Mouse (Mus musculus) testis, adult 2 months (tissue): ENCODE data around the gene Smarcc2. TPM values are rescaled to one million over a fixed set of nuclear protein-coding genes. Genes with fewer than 3 reads are reported as not detected.

Source experiments
- H3K27ac ChIP-seq: fragments of 200-500 bp; 2 replicates; pipeline ENCODE4 v1.5.1; 2012; ENCODE audit warnings: low read depth, low read length; ENCODE audit not compliant: control insufficient read depth, insufficient read depth
- H3K27me3 ChIP-seq: fragments of 200-500 bp; 2 replicates; pipeline ENCODE4 v1.6.1; 2012; ENCODE audit warnings: mild to moderate bottlenecking, low read length, moderate library complexity; ENCODE audit not compliant: control insufficient read depth, insufficient read depth
- H3K36me3 ChIP-seq: fragments of 200-500 bp; 2 replicates; pipeline ENCODE4 v1.6.1; 2012; ENCODE audit warnings: mild to moderate bottlenecking, low read length; ENCODE audit not compliant: control insufficient read depth, insufficient read depth
- H3K4me1 ChIP-seq: fragments of 200-500 bp; 2 replicates; pipeline ENCODE4 v1.6.1; 2012; ENCODE audit warnings: low read length; ENCODE audit not compliant: control insufficient read depth, insufficient read depth
- H3K4me3 ChIP-seq: fragments of 200-500 bp; 2 replicates; pipeline ENCODE4 v1.5.1; 2012; ENCODE audit warnings: low read depth, mild to moderate bottlenecking, low read length, moderate library complexity, mixed read lengths; ENCODE audit not compliant: control insufficient read depth
- CTCF ChIP-seq: fragments of 200-500 bp; IDR thresholded peaks from 2 replicates; pipeline ENCODE4 v1.5.1; 2012; ENCODE audit warnings: low read depth, mild to moderate bottlenecking, inconsistent platforms, low read length, moderate library complexity; ENCODE audit not compliant: control insufficient read depth, insufficient read depth, insufficient replicate concordance
- POLR2A ChIP-seq: fragments of 200-500 bp; IDR thresholded peaks from 2 replicates; pipeline ENCODE4 v1.6.1; 2012; ENCODE audit warnings: low read depth, mild to moderate bottlenecking, inconsistent platforms, low read length, moderate library complexity; ENCODE audit not compliant: control insufficient read depth
- polyA plus RNA-seq: library from polyadenylated mRNA; depleted of rRNA; stranded (reverse); fragments of >200 nt; gene quantifications from 2 replicates; pipeline ENCODE4 v1.2.3, GENCODE M21; 2012; rRNA removed

Gene Smarcc2
- polyA plus RNA-seq, 1 experiment, result 138 TPM

GRCm38 (mm10) chr10:128535624-128536265 is 76.7 kb downstream of the Smarcc2 start:
- H3K4me1 ChIP-seq, result no peaks in the 10 kb centered on the region
- H3K4me3 ChIP-seq, result no peak overlapping the region
- TF ChIP-seq CTCF, result no peak
- no peak for TF ChIP-seq POLR2A

DNA sequence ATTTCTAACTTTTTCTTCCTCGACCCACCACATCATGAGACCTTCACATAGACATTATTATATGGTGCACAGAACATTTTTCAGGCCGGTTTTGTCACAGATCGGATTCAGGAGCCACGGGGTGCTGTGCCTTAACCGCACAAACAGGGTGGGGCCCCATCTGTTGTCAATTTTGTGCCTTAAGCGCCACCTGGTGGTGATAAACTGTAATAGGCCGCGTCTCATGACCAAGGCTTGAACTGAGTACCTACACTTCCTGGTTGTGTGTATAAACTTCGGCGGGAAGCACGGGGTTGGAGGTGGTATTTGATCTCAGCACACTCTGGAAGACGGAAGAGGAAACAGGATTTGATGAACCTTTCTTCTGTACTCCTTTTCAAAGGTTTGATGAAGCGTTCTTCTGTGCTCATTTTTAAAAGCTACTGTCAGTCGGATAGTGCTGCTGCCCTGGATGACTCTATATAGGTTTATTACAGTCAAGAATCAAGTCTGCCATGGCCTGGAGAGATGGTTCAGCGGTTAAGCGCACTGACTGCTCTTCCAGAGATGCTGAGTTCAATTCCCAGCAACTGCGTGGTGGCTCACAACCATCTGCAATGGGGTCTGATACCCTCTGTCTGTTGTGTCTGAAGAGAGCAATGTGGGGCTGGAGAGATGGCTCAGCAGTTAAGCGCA is 77.4 kb downstream of the Smarcc2 start:
- Histone ChIP-seq H3K27me3 (no peaks in the 10 kb centered on the region), H3K4me1 (no peaks in the 10 kb centered on the region), H3K27ac (no peak overlapping the region), H3K4me3 (no peak overlapping the region), H3K36me3 (no peaks in the 10 kb centered on the region)
- TF ChIP-seq POLR2A (no peak), CTCF (peak; percentile 80)

More at GRCm38 (mm10) chr10:128535624-128536265, 76.7 kb downstream of the Smarcc2 start:
- no peaks in the 10 kb centered on the region for H3K36me3 ChIP-seq
- no peaks in the 10 kb centered on the region for H3K27me3 ChIP-seq
- no peak overlapping the region for H3K27ac ChIP-seq

DNA sequence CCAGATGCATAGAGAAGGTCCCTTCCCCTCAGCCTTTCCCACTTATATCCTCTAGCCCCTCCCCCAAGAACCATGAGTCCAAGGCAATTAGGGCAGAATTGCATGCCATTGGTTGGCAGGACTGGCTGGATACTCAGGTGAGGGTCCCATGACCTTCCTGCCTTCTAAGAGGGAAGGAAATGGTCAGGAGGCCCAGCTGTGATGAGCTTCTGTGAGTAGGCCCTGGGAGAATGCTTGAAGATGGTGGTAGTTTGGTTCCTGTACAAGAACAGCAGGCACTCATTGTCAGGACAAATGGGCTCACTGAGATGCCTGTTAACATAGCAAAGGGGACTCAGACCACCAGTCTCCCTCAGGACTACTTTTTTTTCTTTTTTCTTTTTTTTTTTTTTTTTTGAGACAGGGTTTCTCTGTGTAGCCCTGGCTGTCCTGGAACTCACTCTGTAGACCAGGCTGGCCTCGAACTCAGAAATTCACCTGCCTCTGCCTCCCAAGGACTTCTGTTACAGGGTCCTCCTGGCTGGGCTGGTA is 79.4 kb downstream of the Smarcc2 start:
- Histone ChIP-seq H3K4me3 (no peak overlapping the region), H3K27ac (no peak overlapping the region), H3K4me1 (no peaks in the 10 kb centered on the region), H3K36me3 (no peaks in the 10 kb centered on the region), H3K27me3 (no peaks in the 10 kb centered on the region)
- TF ChIP-seq POLR2A (no peak), CTCF (no peak)

Other genes with a start within 250 kb of the Smarcc2 start
- gene Spryd4, start 247.4 kb upstream of the Smarcc2 start, polyA plus RNA-seq, result 3.1 and 3.4 TPM in 2 replicates
- gene Mip, start 233.4 kb upstream of the Smarcc2 start, polyA plus RNA-seq, result not detected in 2 replicates
- 3.4 and 4.4 TPM in 2 replicates for gene Timeless, start 227.2 kb upstream of the Smarcc2 start, polyA plus RNA-seq
- 0.05 TPM in 1 of 2 replicates, not detected in the other for gene Apon, start 205.2 kb upstream of the Smarcc2 start, polyA plus RNA-seq
- 0.44 and 0.60 TPM in 2 replicates for gene Apof, start 190.6 kb upstream of the Smarcc2 start, polyA plus RNA-seq
- 6.0 and 6.6 TPM in 2 replicates for gene Stat2, start 188.7 kb upstream of the Smarcc2 start, polyA plus RNA-seq
- gene Il23a, start 160.5 kb upstream of the Smarcc2 start, polyA plus RNA-seq, result 0.06 and 0.36 TPM in 2 replicates
- 21.1 and 24.6 TPM in 2 replicates for gene Pan2, start 155.9 kb upstream of the Smarcc2 start, polyA plus RNA-seq
- 7.4 and 9.2 TPM in 2 replicates for gene Cnpy2, start 136.8 kb upstream of the Smarcc2 start, polyA plus RNA-seq
- gene Cs, start 121.5 kb upstream of the Smarcc2 start, polyA plus RNA-seq, result 58.8 and 59.4 TPM in 2 replicates
- 21.2 TPM in 2 replicates for gene Coq10a, start 90.3 kb upstream of the Smarcc2 start, polyA plus RNA-seq
- 6.8 and 7.0 TPM in 2 replicates for gene Ankrd52, start 82.1 kb upstream of the Smarcc2 start, polyA plus RNA-seq
- 0.14 and 0.18 TPM in 2 replicates for gene Slc39a5, start 58.0 kb upstream of the Smarcc2 start, polyA plus RNA-seq
- gene Nabp2, start 47.8 kb upstream of the Smarcc2 start, polyA plus RNA-seq, result 22.5 and 27.7 TPM in 2 replicates
- 82.6 and 84.1 TPM in 2 replicates for gene Rnf41, start 47.6 kb upstream of the Smarcc2 start, polyA plus RNA-seq
- gene Myl6, start 34.9 kb downstream of the Smarcc2 start, polyA plus RNA-seq, result 191 and 248 TPM in 2 replicates
- 20.3 and 23.2 TPM in 2 replicates for gene Myl6b, start 39.4 kb downstream of the Smarcc2 start, polyA plus RNA-seq
- 1.6 and 3.1 TPM in 2 replicates for gene Esyt1, start 66.6 kb downstream of the Smarcc2 start, polyA plus RNA-seq
- gene Zc3h10, start 88.5 kb downstream of the Smarcc2 start, polyA plus RNA-seq, result 29.9 and 33.9 TPM in 2 replicates
- 1,504 and 1,952 TPM in 2 replicates for gene Rpl41, start 90.1 kb downstream of the Smarcc2 start, polyA plus RNA-seq
- gene Pa2g4, start 106.7 kb downstream of the Smarcc2 start, polyA plus RNA-seq, result 31.7 and 36.5 TPM in 2 replicates
- 0.77 and 2.1 TPM in 2 replicates for gene Erbb3, start 130.4 kb downstream of the Smarcc2 start, polyA plus RNA-seq
- 296 and 407 TPM in 2 replicates for gene Rps26, start 167.5 kb downstream of the Smarcc2 start, polyA plus RNA-seq
- gene Ikzf4, start 186.7 kb downstream of the Smarcc2 start, polyA plus RNA-seq, result 0.84 and 1.2 TPM in 2 replicates
- gene Suox, start 214.8 kb downstream of the Smarcc2 start, polyA plus RNA-seq, result 7.0 and 9.7 TPM in 2 replicates
- gene Rab5b, start 237.0 kb downstream of the Smarcc2 start, polyA plus RNA-seq, result 27.6 and 31.1 TPM in 2 replicates
- 24.6 and 27.7 TPM in 2 replicates for gene Pmel, start 244.9 kb downstream of the Smarcc2 start, polyA plus RNA-seq
- 53.1 and 61.0 TPM in 2 replicates for gene Cdk2, start 245.8 kb downstream of the Smarcc2 start, polyA plus RNA-seq